9 mouse cellular contexts compared by ENCODE assay signal in genomic region chr10:120271318-120271717, GRCm38 (mm10). TPM values are rescaled to one million over a fixed set of nuclear protein-coding genes. Genes with fewer than 3 reads are reported as not detected.
A peak's percentile ranks its signal among the peaks of the same experiment; 100 is the strongest.
DNase-seq lines count a peak whose midpoint lies in the region; ATAC-seq lines count a peak whose summit lies in the region.
"Had no signal": no experiment of that assay in that cellular context is flagged by ENCODE, and none has a peak within 500 bp of the region (broad histone marks: within the 10 kb centered on the region; RNA-seq: fewer than 3 reads in every experiment).

No protein-coding gene starts in this region.

- H3K27me3 ChIP-seq in kidney, embryonic 15.5 days, result no peaks in the 10 kb centered on the region
- H3K27me3 ChIP-seq in embryonic facial prominence, embryonic 15.5 days, result no peaks in the 10 kb centered on the region
- H3K27me3 ChIP-seq in limb, embryonic 10.5 days (ENCODE audit: low read depth, poor library complexity, severe bottlenecking), result no peaks in the 10 kb centered on the region
- no peaks in the 10 kb centered on the region; the same call in 1 of the 2 replicates for H3K27me3 ChIP-seq in midbrain, embryonic 15.5 days (replicated peaks)

- DNase-seq in kidney, adult 8-10 months, result no peak
- no peak for DNase-seq in limb, embryonic 10.5 days (ENCODE audit: low spot score)
- DNase-seq in yolk sac, embryonic 10.5 days (ENCODE audit: low spot score), result no peak
- DNase-seq in frontal cortex, postnatal 10 days (ENCODE audit: low spot score in 2 of 2), result no peak
- no peak for DNase-seq in adrenal gland, postnatal 14 days
- DNase-seq: cerebellum, adult 8-10 months had no signal

- no peak overlapping the region for H3K4me3 ChIP-seq in kidney, embryonic 15.5 days (replicated peaks)
- no peak overlapping the region for H3K4me3 ChIP-seq in embryonic facial prominence, embryonic 15.5 days (replicated peaks)
- no peak overlapping the region for H3K4me3 ChIP-seq in limb, embryonic 10.5 days
- 0 out of 2 replicates have a peak overlapping the region, but pooled peaks have one; percentile 39 for H3K4me3 ChIP-seq in midbrain, embryonic 15.5 days

- H3K36me3 ChIP-seq in kidney, embryonic 15.5 days, result no peaks in the 10 kb centered on the region
- H3K36me3 ChIP-seq in embryonic facial prominence, embryonic 15.5 days, result no peaks in the 10 kb centered on the region
- H3K36me3 ChIP-seq in limb, embryonic 10.5 days, result no peaks in the 10 kb centered on the region
- no peaks in the 10 kb centered on the region for H3K36me3 ChIP-seq in midbrain, embryonic 15.5 days (replicated peaks)

- ATAC-seq in kidney, embryonic 15.5 days (replicated peaks; ENCODE audit: low FRiP score), result 0 out of 2 replicates have a peak, but pooled peaks have one; percentile 63
- ATAC-seq in embryonic facial prominence, embryonic 15.5 days (ENCODE audit: insufficient number of reproducible peaks, low FRiP score, low TSS enrichment, low read depth), result no peak
- ATAC-seq in midbrain, embryonic 15.5 days (replicated peaks), result no peak

- H3K4me2 ChIP-seq in kidney, embryonic 15.5 days, result peak overlapping the region; percentile 62
- peak overlapping the region; percentile 51; the same call in 1 of the 2 replicates for H3K4me2 ChIP-seq in embryonic facial prominence, embryonic 15.5 days (replicated peaks)
- H3K4me2 ChIP-seq in midbrain, embryonic 15.5 days, result peak overlapping the region; percentile 67

- H3K9ac ChIP-seq in kidney, embryonic 15.5 days, result no peak overlapping the region
- no peak overlapping the region for H3K9ac ChIP-seq in embryonic facial prominence, embryonic 15.5 days
- H3K9ac ChIP-seq in midbrain, embryonic 15.5 days, result no peak overlapping the region

- WGBS in kidney, embryonic 15.5 days, result 50% methylated on average over 6 of the region's 6 CpGs
- WGBS in embryonic facial prominence, embryonic 15.5 days, result 61% methylated on average over 6 of the region's 6 CpGs
- 68% methylated on average over 6 of the region's 6 CpGs for WGBS in limb, embryonic 10.5 days
- WGBS in midbrain, embryonic 15.5 days, result 66% methylated on average over 6 of the region's 6 CpGs

- H3K4me1 ChIP-seq in kidney, embryonic 15.5 days, result peaks cover 40% of the 10 kb centered on the region
- H3K4me1 ChIP-seq in embryonic facial prominence, embryonic 15.5 days, result peaks cover 24% of the 10 kb centered on the region
- H3K4me1 ChIP-seq in limb, embryonic 10.5 days, result peaks cover 66% of the 10 kb centered on the region
- H3K4me1 ChIP-seq in midbrain, embryonic 15.5 days, result peaks cover 17% of the 10 kb centered on the region

- peak overlapping the region; percentile 32; the same call in 1 of the 2 replicates for H3K27ac ChIP-seq in kidney, embryonic 15.5 days
- H3K27ac ChIP-seq in embryonic facial prominence, embryonic 15.5 days (replicated peaks), result no peak overlapping the region
- peak overlapping the region; percentile 82 for H3K27ac ChIP-seq in limb, embryonic 10.5 days
- peak overlapping the region; percentile 34; the same call in 1 of the 2 replicates for H3K27ac ChIP-seq in midbrain, embryonic 15.5 days

- no peaks in the 10 kb centered on the region for H3K9me3 ChIP-seq in kidney, embryonic 15.5 days (replicated peaks)
- no peaks in the 10 kb centered on the region for H3K9me3 ChIP-seq in embryonic facial prominence, embryonic 15.5 days (replicated peaks)
- no peaks in the 10 kb centered on the region for H3K9me3 ChIP-seq in limb, embryonic 10.5 days (replicated peaks)
- H3K9me3 ChIP-seq in midbrain, embryonic 15.5 days, result no peaks in the 10 kb centered on the region

RNA-seq across cellular contexts. Expression of gene Llph, which starts 44.4 kb away (rescaled TPM):
- 52.0 and 56.8 TPM in 2 replicates for polyA plus RNA-seq in kidney, embryonic 15.5 days (2015; fragmentation: Nextera tagmentation; extraction: Ambion mirVana)
- polyA plus RNA-seq in embryonic facial prominence, embryonic 15.5 days (2015; fragmentation: Nextera tagmentation; extraction: Ambion mirVana), result 51.3 and 52.5 TPM in 2 replicates
- polyA plus RNA-seq in limb, embryonic 10.5 days (2016; fragmentation: Nextera tagmentation; extraction: Ambion mirVana), result 61.6 and 70.2 TPM in 2 replicates
- polyA plus RNA-seq in midbrain, embryonic 15.5 days (2015; fragmentation: Nextera tagmentation; extraction: Ambion mirVana), result 34.7 and 39.6 TPM in 2 replicates
- 30.3 and 37.1 TPM in 2 replicates for total RNA-seq in adrenal gland, postnatal 14 days (2021)
